ENCODE assay signal across 26 mouse cellular contexts in the genomic region with DNA sequence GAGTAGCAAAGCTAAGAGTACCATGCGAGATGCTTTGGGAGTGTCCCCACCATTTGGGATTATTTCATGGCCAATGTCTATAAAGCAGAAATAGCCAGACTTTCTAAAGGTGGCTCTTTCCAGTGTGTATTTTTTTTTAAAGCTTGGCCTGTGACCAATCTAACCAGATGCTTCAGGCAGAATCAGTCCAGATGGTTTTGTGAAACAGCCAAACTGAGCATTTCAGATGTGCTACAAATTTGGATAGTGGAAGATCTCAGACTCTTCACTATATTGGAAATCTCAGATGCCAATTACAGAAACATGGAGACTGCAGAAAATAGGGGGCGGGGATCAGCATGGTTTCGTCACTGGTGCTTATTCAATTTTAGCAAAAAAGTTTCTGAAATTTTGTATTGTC.
DNase-seq lines count a peak whose midpoint lies in the region; ATAC-seq and TF ChIP-seq lines count a peak whose summit lies in the region.
"Had no signal": no experiment of that assay in that cellular context is flagged by ENCODE, and none has a peak within 500 bp of the region (broad histone marks: within the 10 kb centered on the region; RNA-seq: fewer than 3 reads in every experiment).

No protein-coding gene starts in this region.

- H3K27me3 ChIP-seq in limb, embryonic 14.5 days (ENCODE audit: control insufficient read depth, insufficient read depth, low read length) = no peaks in the 10 kb centered on the region
- no peaks in the 10 kb centered on the region for H3K27me3 ChIP-seq in limb, embryonic 10.5 days (ENCODE audit: low read depth, poor library complexity, severe bottlenecking)
- H3K27me3 ChIP-seq in midbrain, embryonic 16.5 days (ENCODE audit: control insufficient read depth, insufficient read depth, low read depth, low read length) = no peaks in the 10 kb centered on the region
- H3K27me3 ChIP-seq: CH12.LX; embryonic facial prominence, embryonic 12.5 days; forebrain, embryonic 15.5 days; heart, embryonic 12.5 days; limb, embryonic 12.5 days; lung, embryonic 15.5 days; midbrain, embryonic 15.5 days had no signal

- no peak overlapping the region for H3K27ac ChIP-seq in limb, embryonic 14.5 days (replicated peaks; ENCODE audit: low read depth, low read length)
- H3K27ac ChIP-seq in limb, embryonic 10.5 days = no peak overlapping the region
- no peak overlapping the region for H3K27ac ChIP-seq in midbrain, embryonic 16.5 days (ENCODE audit: low read length)
- H3K27ac ChIP-seq: embryonic facial prominence, embryonic 12.5 days; forebrain, embryonic 15.5 days; gastrocnemius, adult 2 months; hindbrain, embryonic 14.5 days; limb, embryonic 12.5 days; lung, embryonic 15.5 days; midbrain, embryonic 10.5 days; midbrain, embryonic 15.5 days; stomach, postnatal 0 days had no signal

- no peak for ATAC-seq in limb, embryonic 14.5 days (ENCODE audit: low FRiP score, low read depth)
- no peak for ATAC-seq in midbrain, embryonic 16.5 days
- ATAC-seq: forebrain, embryonic 15.5 days; intestine, postnatal 0 days; midbrain, embryonic 15.5 days had no signal

- H3K36me3 ChIP-seq in limb, embryonic 14.5 days (ENCODE audit: control insufficient read depth, insufficient read depth, low read length) = no peaks in the 10 kb centered on the region
- no peaks in the 10 kb centered on the region for H3K36me3 ChIP-seq in limb, embryonic 10.5 days
- H3K36me3 ChIP-seq in midbrain, embryonic 16.5 days (ENCODE audit: control insufficient read depth, insufficient read depth, low read length) = no peaks in the 10 kb centered on the region
- H3K36me3 ChIP-seq: embryonic facial prominence, embryonic 12.5 days; forebrain, embryonic 15.5 days; heart, embryonic 12.5 days; limb, embryonic 12.5 days; lung, embryonic 15.5 days; midbrain, embryonic 10.5 days; midbrain, embryonic 15.5 days had no signal

- no peaks in the 10 kb centered on the region for H3K4me1 ChIP-seq in limb, embryonic 14.5 days (ENCODE audit: control insufficient read depth, insufficient read depth, low read length)
- no peaks in the 10 kb centered on the region for H3K4me1 ChIP-seq in limb, embryonic 10.5 days
- H3K4me1 ChIP-seq in midbrain, embryonic 16.5 days (ENCODE audit: control insufficient read depth, insufficient read depth, low read length) = no peaks in the 10 kb centered on the region
- H3K4me1 ChIP-seq: embryonic facial prominence, embryonic 12.5 days; forebrain, embryonic 15.5 days; heart, embryonic 12.5 days; limb, embryonic 12.5 days; lung, embryonic 15.5 days; midbrain, embryonic 10.5 days; midbrain, embryonic 15.5 days had no signal

- H3K4me2 ChIP-seq in limb, embryonic 14.5 days (replicated peaks; ENCODE audit: low read depth, low read length, severe bottlenecking) = no peak overlapping the region
- H3K4me2 ChIP-seq in midbrain, embryonic 16.5 days (ENCODE audit: low read length) = no peak overlapping the region
- H3K4me2 ChIP-seq: embryonic facial prominence, embryonic 12.5 days; forebrain, embryonic 15.5 days; heart, embryonic 12.5 days; hindbrain, embryonic 14.5 days; limb, embryonic 12.5 days; liver, embryonic 11.5 days; lung, embryonic 15.5 days; midbrain, embryonic 15.5 days had no signal

- WGBS in limb, embryonic 14.5 days = 87% methylated on average over 3 of the region's 3 CpGs
- WGBS in limb, embryonic 10.5 days = 91% methylated on average over 3 of the region's 3 CpGs
- whole genome bisulfite sequencing in midbrain, embryonic 16.5 days = 99% methylated on average over 3 of the region's 3 CpGs

- H3K9me3 ChIP-seq in limb, embryonic 14.5 days (ENCODE audit: control insufficient read depth, low read length) = no peaks in the 10 kb centered on the region
- H3K9me3 ChIP-seq in limb, embryonic 10.5 days (replicated peaks) = no peaks in the 10 kb centered on the region
- H3K9me3 ChIP-seq in midbrain, embryonic 16.5 days (replicated peaks; ENCODE audit: control insufficient read depth, low read length, poor library complexity, severe bottlenecking) = no peaks in the 10 kb centered on the region
- H3K9me3 ChIP-seq: embryonic facial prominence, embryonic 12.5 days; forebrain, embryonic 15.5 days; heart, embryonic 12.5 days; limb, embryonic 12.5 days; lung, embryonic 15.5 days; midbrain, embryonic 10.5 days; midbrain, embryonic 15.5 days had no signal

- peak; percentile 43 for DNase-seq in layer of hippocampus, adult 11-12 months (ENCODE audit: low spot score)
- no peak for DNase-seq in layer of hippocampus, postnatal 25 days (ENCODE audit: extremely low spot score in 1 of 2, low spot score in 1 of 2)
- peak; percentile 18 for DNase-seq in limb, embryonic 14.5 days (ENCODE audit: low spot score)
- no peak for DNase-seq in limb, embryonic 10.5 days (ENCODE audit: low spot score)
- peak; percentile 72 for DNase-seq in brain, adult 2 months (ENCODE audit: low read depth, low spot score)
- DNase-seq: adrenal gland, postnatal 10 days; cerebellum, adult 11-12 months; cerebellum, adult 9-11 months; embryo, embryonic 11 days; gastrocnemius, adult 2 months; gastrocnemius, postnatal 36 days; kidney, postnatal 14 days; right cerebral cortex, postnatal 4 days had no signal

- H3K9ac ChIP-seq in limb, embryonic 14.5 days (ENCODE audit: low read depth, low read length, severe bottlenecking) = no peak overlapping the region
- no peak overlapping the region for H3K9ac ChIP-seq in midbrain, embryonic 16.5 days (ENCODE audit: low read depth, low read length)
- H3K9ac ChIP-seq: embryonic facial prominence, embryonic 12.5 days; forebrain, embryonic 15.5 days; heart, embryonic 12.5 days; hindbrain, embryonic 14.5 days; limb, embryonic 12.5 days; lung, embryonic 15.5 days; midbrain, embryonic 15.5 days had no signal

- no peak for TF ChIP-seq POLR2A in limb, embryonic 14.5 days (IDR thresholded peaks at IDR 0.05; ENCODE audit: borderline replicate concordance, extremely low read depth, insufficient read depth, insufficient read length)

- no peak overlapping the region for H3K4me3 ChIP-seq in limb, embryonic 14.5 days (replicated peaks; ENCODE audit: low read length)
- H3K4me3 ChIP-seq in limb, embryonic 10.5 days = no peak overlapping the region
- no peak overlapping the region for H3K4me3 ChIP-seq in midbrain, embryonic 16.5 days (ENCODE audit: low read depth, low read length)
- H3K4me3 ChIP-seq: embryonic facial prominence, embryonic 12.5 days; forebrain, embryonic 15.5 days; gastrocnemius, adult 2 months; heart, embryonic 12.5 days; limb, embryonic 12.5 days; lung, embryonic 15.5 days; midbrain, embryonic 10.5 days; midbrain, embryonic 15.5 days had no signal

Comparison
In these comparisons a context has a peak if more than half of its experiments do, and no peak if none do; other contexts are left out.
1. DNase-seq: peak in layer of hippocampus, adult 11-12 months (single experiment), limb, embryonic 14.5 days (single experiment) and brain, adult 2 months (single experiment); none in layer of hippocampus, postnatal 25 days (0 of 2) and limb, embryonic 10.5 days (single experiment).